Mouse (Mus musculus) G1E (cell line): ENCODE results near the gene 9130023H24Rik. TPM values are rescaled to one million over a fixed set of nuclear protein-coding genes. Genes with fewer than 3 reads are reported as not detected.

Source experiments
- ATAC-seq: 2 replicates; pipeline ENCODE4 v1.8.0; 2016; ENCODE audit warnings: mild to moderate bottlenecking; ENCODE audit not compliant: insufficient number of reproducible peaks, poor library complexity, low FRiP score, severe bottlenecking; ENCODE audit errors: extremely low read depth
- DNase-seq: peaks from one replicate; pipeline ENCODE4 v3.0.0; 2012; ENCODE audit warnings: low spot score
- H3K27me3 ChIP-seq: 2 replicates; pipeline ENCODE4 v1.6.1; 2012; ENCODE audit warnings: mild to moderate bottlenecking, low read length, inconsistent platforms; ENCODE audit not compliant: insufficient read depth
- H3K36me3 ChIP-seq: replicated peaks from 2 replicates; pipeline ENCODE3; 2012; ENCODE audit warnings: mild to moderate bottlenecking, inconsistent platforms
- H3K4me1 ChIP-seq: 2 replicates; pipeline ENCODE4 v1.6.1; 2012; ENCODE audit warnings: low read depth, low read length, inconsistent platforms, mixed read lengths; ENCODE audit not compliant: insufficient read depth
- H3K4me3 ChIP-seq: 2 replicates; pipeline ENCODE4 v1.5.1; 2012; ENCODE audit warnings: low read depth, mild to moderate bottlenecking, inconsistent platforms, low read length, moderate library complexity, mixed read lengths
- H3K9me3 ChIP-seq: replicated peaks from 2 replicates; pipeline ENCODE4 v1.6.1; 2012; ENCODE audit warnings: inconsistent platforms
- CTCF ChIP-seq: IDR thresholded peaks from 2 replicates; pipeline ENCODE4 v1.5.1; 2012; ENCODE audit warnings: low read depth, low read length, inconsistent platforms, mixed read lengths
- GATA1 ChIP-seq: IDR thresholded peaks from 2 replicates; pipeline ENCODE4 v1.6.1; 2012; ENCODE audit warnings: borderline replicate concordance, low read length, inconsistent platforms, mixed read lengths
- GATA2 ChIP-seq: IDR thresholded peaks from 2 replicates; pipeline ENCODE4 v1.6.1; 2012; ENCODE audit warnings: low read depth, low read length, inconsistent platforms, borderline replicate concordance
- POLR2AphosphoS5 ChIP-seq: IDR thresholded peaks from 2 replicates; pipeline ENCODE4 v1.6.1; 2012; ENCODE audit warnings: low read depth, low read length, inconsistent platforms; ENCODE audit not compliant: insufficient replicate concordance
- TAL1 ChIP-seq: conservative IDR thresholded peaks from 2 replicates; pipeline ENCODE4 v1.6.1; 2012; ENCODE audit warnings: low read depth, low read length, inconsistent platforms, mixed read lengths
- polyA plus RNA-seq: library from polyadenylated mRNA; stranded (reverse); fragments of >175 nt; gene quantifications from 2 replicates; pipeline ENCODE4 v1.2.3, GENCODE M21; 2012
- total RNA-seq, 2 experiments: library from RNA; stranded (forward) in 1 of 2; stranded (reverse) in 1 of 2; fragments of 200-1000 nt in 1 of 2; fragments of >200 nt in 1 of 2; fragmentation: Nextera tagmentation in 1 of 2; gene quantifications; 2 replicates each; pipeline ENCODE4 v1.2.3; 2014 to 2017

The 9130023H24Rik gene
- total and polyA plus RNA-seq, 3 experiments, result 0.72 to 6.1 (median 5.5) TPM

- H3K9me3 ChIP-seq, result no peaks in the 10 kb centered on the region
- peaks cover 44% of the 10 kb centered on the region for H3K36me3 ChIP-seq
- ATAC-seq, result no peak
- peaks cover 37% of the 10 kb centered on the region for H3K4me1 ChIP-seq
- no peak for TF ChIP-seq POLR2AphosphoS5
- TF ChIP-seq GATA2, result no peak
- no peak for TF ChIP-seq TAL1
- TF ChIP-seq CTCF, result no peak
- no peak for TF ChIP-seq GATA1
- H3K27me3 ChIP-seq, result peaks cover 4% of the 10 kb centered on the region; the same call in 1 of the 2 replicates
- H3K4me3 ChIP-seq, result peak overlapping the region; percentile 85; the same call in 1 of the 2 replicates
- no peak for DNase-seq
Observed at GRCm38 (mm10) chr7:128236426-128236825, 1.4 kb downstream of the 9130023H24Rik start.

DNA sequence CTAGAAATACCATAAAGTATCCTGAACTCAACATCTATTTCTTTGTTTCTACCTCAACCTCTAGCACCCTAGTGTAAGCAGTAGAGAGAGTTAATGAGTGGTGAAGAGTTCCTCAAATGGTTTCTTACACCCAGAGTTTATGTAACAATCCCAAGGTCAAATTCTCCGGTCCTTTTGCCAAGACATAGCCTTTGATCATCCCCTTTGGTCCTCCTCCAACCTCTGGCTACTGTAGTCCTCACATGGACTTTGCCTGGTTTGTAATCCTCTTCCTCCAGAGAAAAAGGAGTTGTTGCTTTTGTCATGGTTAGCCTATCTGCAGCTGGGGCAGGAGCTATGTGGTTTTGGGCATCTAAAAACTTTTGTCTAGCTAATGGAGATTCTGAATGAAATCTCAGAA lies 2.4 kb downstream of the 9130023H24Rik start:
- Histone ChIP-seq H3K4me3 (no peak overlapping the region), H3K27me3 (peaks cover 9% of the 10 kb centered on the region), H3K36me3 (peaks cover 34% of the 10 kb centered on the region), H3K4me1 (peaks cover 29% of the 10 kb centered on the region), H3K9me3 (no peaks in the 10 kb centered on the region)
- ATAC-seq (no peak), DNase-seq (no peak)
- TF ChIP-seq POLR2AphosphoS5, result no peak
- TF ChIP-seq CTCF, result no peak
- no peak for TF ChIP-seq GATA2
- TF ChIP-seq GATA1, result no peak

- DNase-seq, result no peak
- peaks cover 27% of the 10 kb centered on the region for H3K36me3 ChIP-seq
- TF ChIP-seq POLR2AphosphoS5 (no peak), GATA1 (no peak), TAL1 (no peak), CTCF (no peak)
- peaks cover 22% of the 10 kb centered on the region for H3K4me1 ChIP-seq
- no peak overlapping the region for H3K4me3 ChIP-seq
- H3K27me3 ChIP-seq, result peaks cover 9% of the 10 kb centered on the region
- ATAC-seq, result no peak
- no peaks in the 10 kb centered on the region for H3K9me3 ChIP-seq
Observed at GRCm38 (mm10) chr7:128234796-128235195, 3.0 kb downstream of the 9130023H24Rik start.

DNA sequence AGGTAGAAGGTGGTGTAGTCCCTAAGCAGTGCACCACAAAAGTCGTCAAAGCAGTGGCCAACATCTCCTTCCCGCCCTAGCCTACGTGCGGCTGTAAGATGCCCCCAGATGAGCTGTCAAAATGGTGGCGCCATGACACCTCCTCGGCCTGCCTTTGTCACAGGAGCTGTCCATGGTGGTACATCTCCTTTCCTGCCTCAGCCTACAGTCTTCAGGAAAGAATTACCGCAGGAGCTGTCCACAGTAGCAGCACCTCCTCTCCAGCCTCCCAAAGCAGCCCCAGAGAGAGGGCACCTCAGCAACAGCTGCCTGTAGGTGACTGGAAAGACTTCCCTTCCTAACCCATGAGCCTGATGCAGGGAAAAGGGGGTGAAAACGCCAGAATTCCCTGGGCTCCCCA lies 6.1 kb downstream of the 9130023H24Rik start:
- Histone ChIP-seq H3K4me1 (peaks cover 6% of the 10 kb centered on the region), H3K27me3 (peaks cover 23% of the 10 kb centered on the region), H3K4me3 (no peak overlapping the region), H3K36me3 (peaks cover 17% of the 10 kb centered on the region), H3K9me3 (no peaks in the 10 kb centered on the region)
- no peak for TF ChIP-seq TAL1
- no peak for TF ChIP-seq POLR2AphosphoS5
- TF ChIP-seq GATA2, result no peak
- TF ChIP-seq CTCF, result no peak
- no peak for DNase-seq
- ATAC-seq, result no peak; the same call in 1 of the 2 replicates

DNA sequence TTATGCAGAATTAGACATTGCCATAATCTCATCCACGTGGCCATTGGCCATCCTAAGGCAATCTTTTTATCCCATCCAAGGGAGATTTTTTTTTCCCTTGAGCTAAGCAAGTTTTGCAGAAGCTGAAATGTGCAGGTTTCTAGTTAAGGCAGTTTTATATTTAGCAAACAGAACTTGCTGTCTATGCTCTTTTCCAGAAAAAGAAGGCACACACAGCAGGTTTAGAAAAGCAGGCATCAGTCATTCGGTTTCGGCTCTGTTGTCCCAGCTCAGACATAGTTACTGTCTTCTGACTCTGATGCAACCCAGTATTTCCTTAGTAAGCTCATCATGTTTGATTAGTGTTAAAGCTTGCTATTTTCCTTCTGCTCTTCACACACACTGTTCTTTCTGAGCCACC lies 16.9 kb downstream of the 9130023H24Rik start:
- Histone ChIP-seq H3K27me3 (peaks cover 41% of the 10 kb centered on the region), H3K36me3 (no peaks in the 10 kb centered on the region), H3K4me3 (no peak overlapping the region), H3K9me3 (no peaks in the 10 kb centered on the region), H3K4me1 (no peaks in the 10 kb centered on the region; the same call in 1 of the 2 replicates)
- ATAC-seq (no peak), DNase-seq (no peak)
- TF ChIP-seq CTCF (no peak), POLR2AphosphoS5 (no peak), TAL1 (no peak), GATA2 (no peak), GATA1 (no peak)

GRCm38 (mm10) chr7:128219952-128220351 lies 17.9 kb downstream of the 9130023H24Rik start:
- DNase-seq (no peak), ATAC-seq (no peak)
- TF ChIP-seq GATA2 (no peak), POLR2AphosphoS5 (no peak), TAL1 (no peak), CTCF (no peak), GATA1 (no peak)
- Histone ChIP-seq H3K27me3 (peaks cover 35% of the 10 kb centered on the region), H3K9me3 (no peaks in the 10 kb centered on the region), H3K4me3 (no peak overlapping the region), H3K4me1 (no peaks in the 10 kb centered on the region), H3K36me3 (no peaks in the 10 kb centered on the region)
